Comparison of ENCODE assay signal across 23 mouse cellular contexts in the genomic region with DNA sequence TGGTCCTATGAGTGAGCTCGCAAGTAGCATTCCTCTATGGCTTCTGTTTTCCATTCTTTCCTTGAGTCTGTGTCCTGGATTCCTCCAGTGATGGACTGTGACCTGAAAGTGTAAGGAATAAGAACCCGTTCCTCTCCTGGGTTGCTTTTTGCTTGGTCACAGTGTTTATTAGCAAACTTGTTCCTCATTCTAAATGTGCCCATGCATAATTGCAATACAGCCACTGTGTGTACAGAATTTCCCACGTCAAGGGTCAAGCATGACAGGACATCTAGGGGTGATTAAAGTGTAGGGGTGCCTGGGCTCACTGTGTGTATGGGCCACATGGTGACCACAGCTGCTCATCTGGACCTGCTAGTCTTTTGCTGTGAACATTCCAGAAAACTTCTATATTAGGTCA.
"Had no signal": no experiment of that assay in that cellular context is flagged by ENCODE, and none has a peak within 500 bp of the region (broad histone marks: within the 10 kb centered on the region; RNA-seq: fewer than 3 reads in every experiment).

No protein-coding gene starts in this region.

- DNase-seq: gastrocnemius, adult 2 months; gastrocnemius, postnatal 10 days; gastrocnemius, postnatal 25 days; heart, adult 11 months; heart, adult 2 months; heart, postnatal 14 days; heart, postnatal 36 days; kidney, adult 11 months; kidney, adult 8-10 months; kidney, postnatal 10 days; kidney, postnatal 36 days; layer of hippocampus, adult 9-11 months; layer of hippocampus, postnatal 36 days; left cerebral cortex, postnatal 4 days; liver, embryonic 13.5 days had no signal

- H3K9ac ChIP-seq: heart, embryonic 13.5 days; heart, embryonic 15.5 days; hindbrain, embryonic 13.5 days; hindbrain, embryonic 15.5 days; limb, embryonic 13.5 days; limb, embryonic 15.5 days; liver, embryonic 13.5 days had no signal

- H3K36me3 ChIP-seq: heart, embryonic 15.5 days; hindbrain, embryonic 13.5 days; hindbrain, embryonic 15.5 days; limb, embryonic 13.5 days; limb, embryonic 15.5 days had no signal

- H3K4me3 ChIP-seq: gastrocnemius, adult 2 months; heart, adult 2 months; heart, embryonic 13.5 days; heart, embryonic 15.5 days; hindbrain, embryonic 13.5 days; hindbrain, embryonic 15.5 days; limb, embryonic 13.5 days; limb, embryonic 15.5 days; liver, embryonic 13.5 days had no signal

- H3K27me3 ChIP-seq: hindbrain, embryonic 13.5 days; hindbrain, embryonic 15.5 days; limb, embryonic 13.5 days; limb, embryonic 15.5 days; liver, embryonic 13.5 days had no signal

- H3K9me3 ChIP-seq: heart, embryonic 13.5 days; heart, embryonic 15.5 days; hindbrain, embryonic 13.5 days; hindbrain, embryonic 15.5 days; limb, embryonic 15.5 days; liver, embryonic 13.5 days had no signal

- H3K4me2 ChIP-seq: heart, embryonic 11.5 days; heart, embryonic 13.5 days; heart, embryonic 15.5 days; hindbrain, embryonic 13.5 days; hindbrain, embryonic 15.5 days; limb, embryonic 13.5 days; limb, embryonic 15.5 days; liver, embryonic 13.5 days had no signal

- H3K27ac ChIP-seq: gastrocnemius, adult 2 months; heart, adult 2 months; heart, embryonic 13.5 days; heart, embryonic 15.5 days; hindbrain, embryonic 13.5 days; hindbrain, embryonic 15.5 days; limb, embryonic 13.5 days; limb, embryonic 15.5 days; liver, embryonic 13.5 days had no signal

- ATAC-seq: forebrain, embryonic 16.5 days had no signal
